ENCODE assay signal across 14 mouse cellular contexts in the genomic region with DNA sequence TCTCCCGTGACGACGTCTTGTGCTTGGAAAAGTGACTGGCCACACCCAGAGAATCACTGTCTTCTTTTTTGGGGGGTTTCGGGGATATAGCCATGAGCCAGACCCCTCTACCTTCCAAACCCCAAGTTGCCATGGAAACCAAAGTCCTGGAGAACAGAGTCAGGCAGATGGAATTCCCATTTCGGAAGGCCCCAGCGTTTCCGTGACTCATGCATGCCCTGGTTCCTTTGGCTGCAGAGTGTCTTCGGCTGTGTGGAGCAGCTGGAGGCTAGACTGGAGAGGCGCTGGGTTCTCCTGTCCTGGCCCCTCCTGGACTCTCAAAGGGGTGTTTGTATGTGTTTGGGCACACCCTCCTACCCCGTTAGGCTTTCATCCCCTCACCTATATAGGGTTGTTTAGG.
DNase-seq lines count a peak whose midpoint lies in the region; ATAC-seq and TF ChIP-seq lines count a peak whose summit lies in the region.
"Had no signal": no experiment of that assay in that cellular context is flagged by ENCODE, and none has a peak within 500 bp of the region (broad histone marks: within the 10 kb centered on the region; RNA-seq: fewer than 3 reads in every experiment).

No protein-coding gene starts in this region.

- H3K4me2 ChIP-seq in forebrain, postnatal 0 days (ENCODE audit: low read depth), result no peak overlapping the region
- no peak overlapping the region for H3K4me2 ChIP-seq in forebrain, embryonic 13.5 days
- H3K4me2 ChIP-seq in kidney, postnatal 0 days (ENCODE audit: low read length), result no peak overlapping the region
- no peak overlapping the region for H3K4me2 ChIP-seq in embryonic facial prominence, embryonic 13.5 days
- H3K4me2 ChIP-seq in limb, embryonic 14.5 days (replicated peaks; ENCODE audit: low read depth, low read length, severe bottlenecking), result no peak overlapping the region
- H3K4me2 ChIP-seq: hindbrain, embryonic 13.5 days; lung, embryonic 15.5 days had no signal

- no peaks in the 10 kb centered on the region for H3K27me3 ChIP-seq in forebrain, postnatal 0 days (ENCODE audit: insufficient read depth, low read length)
- no peaks in the 10 kb centered on the region for H3K27me3 ChIP-seq in forebrain, embryonic 13.5 days
- no peaks in the 10 kb centered on the region for H3K27me3 ChIP-seq in kidney, postnatal 0 days (ENCODE audit: insufficient read depth, low read length)
- no peaks in the 10 kb centered on the region for H3K27me3 ChIP-seq in embryonic facial prominence, embryonic 13.5 days
- H3K27me3 ChIP-seq in limb, embryonic 14.5 days (ENCODE audit: control insufficient read depth, insufficient read depth, low read length), result no peaks in the 10 kb centered on the region
- H3K27me3 ChIP-seq: hindbrain, embryonic 13.5 days; lung, embryonic 15.5 days; Patski had no signal

- peaks cover 31% of the 10 kb centered on the region for H3K36me3 ChIP-seq in forebrain, postnatal 0 days (ENCODE audit: insufficient read depth)
- peaks cover 48% of the 10 kb centered on the region for H3K36me3 ChIP-seq in forebrain, embryonic 13.5 days (ENCODE audit: poor library complexity, severe bottlenecking)
- peaks cover 16% of the 10 kb centered on the region for H3K36me3 ChIP-seq in kidney, postnatal 0 days (ENCODE audit: insufficient read depth, low read length)
- peaks cover 39% of the 10 kb centered on the region for H3K36me3 ChIP-seq in embryonic facial prominence, embryonic 13.5 days
- H3K36me3 ChIP-seq in limb, embryonic 14.5 days (ENCODE audit: control insufficient read depth, insufficient read depth, low read length), result peaks cover 34% of the 10 kb centered on the region

- TF ChIP-seq POLR2A in limb, embryonic 14.5 days (IDR thresholded peaks at IDR 0.05; ENCODE audit: borderline replicate concordance, extremely low read depth, insufficient read depth, insufficient read length), result no peak

- no peak overlapping the region for H3K27ac ChIP-seq in forebrain, postnatal 0 days (ENCODE audit: low read depth, low read length)
- no peak overlapping the region for H3K27ac ChIP-seq in forebrain, embryonic 13.5 days
- peak overlapping the region; percentile 60 for H3K27ac ChIP-seq in kidney, postnatal 0 days
- peak overlapping the region; percentile 44 for H3K27ac ChIP-seq in embryonic facial prominence, embryonic 13.5 days
- H3K27ac ChIP-seq in limb, embryonic 14.5 days (replicated peaks; ENCODE audit: low read depth, low read length), result peak overlapping the region; percentile 77
- H3K27ac ChIP-seq: hindbrain, embryonic 13.5 days; lung, embryonic 15.5 days had no signal

- ATAC-seq in forebrain, postnatal 0 days, result 0 out of 2 replicates have a peak, but pooled peaks have one; percentile 37
- ATAC-seq in forebrain, embryonic 13.5 days, result no peak
- no peak for ATAC-seq in kidney, postnatal 0 days (replicated peaks; ENCODE audit: low FRiP score, low read depth)
- ATAC-seq in embryonic facial prominence, embryonic 13.5 days (ENCODE audit: insufficient number of reproducible peaks, insufficient read depth, low FRiP score, low TSS enrichment, low read depth), result no peak
- peak; percentile 83 for ATAC-seq in limb, embryonic 14.5 days (ENCODE audit: low FRiP score, low read depth)

- TF ChIP-seq CTCF in forebrain, postnatal 0 days (IDR thresholded peaks at IDR 0.05; ENCODE audit: low read depth), result no peak
- no peak for TF ChIP-seq CTCF in kidney, postnatal 0 days (IDR thresholded peaks at IDR 0.05; ENCODE audit: low read depth)

- H3K9ac ChIP-seq in forebrain, postnatal 0 days, result no peak overlapping the region
- no peak overlapping the region for H3K9ac ChIP-seq in forebrain, embryonic 13.5 days
- H3K9ac ChIP-seq in kidney, postnatal 0 days (ENCODE audit: low read depth, low read length), result no peak overlapping the region
- H3K9ac ChIP-seq in embryonic facial prominence, embryonic 13.5 days, result no peak overlapping the region
- H3K9ac ChIP-seq in limb, embryonic 14.5 days (ENCODE audit: low read depth, low read length, severe bottlenecking), result peak overlapping the region; percentile 21; the same call in 1 of the 2 replicates
- H3K9ac ChIP-seq: hindbrain, embryonic 13.5 days; lung, embryonic 15.5 days had no signal

- no peaks in the 10 kb centered on the region for H3K4me1 ChIP-seq in forebrain, postnatal 0 days (ENCODE audit: insufficient read depth)
- peaks cover 6% of the 10 kb centered on the region for H3K4me1 ChIP-seq in forebrain, embryonic 13.5 days
- H3K4me1 ChIP-seq in kidney, postnatal 0 days (replicated peaks; ENCODE audit: insufficient read depth, low read length), result peaks cover 22% of the 10 kb centered on the region
- peaks cover 33% of the 10 kb centered on the region for H3K4me1 ChIP-seq in embryonic facial prominence, embryonic 13.5 days
- peaks cover 31% of the 10 kb centered on the region for H3K4me1 ChIP-seq in limb, embryonic 14.5 days (ENCODE audit: control insufficient read depth, insufficient read depth, low read length)

- 70% methylated on average over 10 of the region's 10 CpGs for WGBS in forebrain, postnatal 0 days
- WGBS in forebrain, embryonic 13.5 days, result 88% methylated on average over 10 of the region's 10 CpGs
- 71% methylated on average over 10 of the region's 10 CpGs for WGBS in kidney, postnatal 0 days
- 72% methylated on average over 10 of the region's 10 CpGs for WGBS in embryonic facial prominence, embryonic 13.5 days
- 58% methylated on average over 10 of the region's 10 CpGs for WGBS in limb, embryonic 14.5 days

- no peak for DNase-seq in forebrain, postnatal 0 days
- DNase-seq in kidney, postnatal 0 days (ENCODE audit: low spot score), result no peak
- no peak for DNase-seq in kidney, adult 18-20 months
- peak; percentile 75 for DNase-seq in limb, embryonic 14.5 days (ENCODE audit: low spot score)
- no peak for DNase-seq in cerebellum, adult 11-12 months
- no peak for DNase-seq in adrenal gland, postnatal 10 days
- DNase-seq: adrenal gland, postnatal 25 days; B cell, adult 2 months; cerebellum, adult 9-10 months had no signal

- no peak overlapping the region for H3K4me3 ChIP-seq in forebrain, postnatal 0 days (ENCODE audit: low read depth, low read length)
- no peak overlapping the region for H3K4me3 ChIP-seq in forebrain, embryonic 13.5 days
- H3K4me3 ChIP-seq in kidney, postnatal 0 days (replicated peaks; ENCODE audit: low read depth, low read length), result no peak overlapping the region
- no peak overlapping the region for H3K4me3 ChIP-seq in embryonic facial prominence, embryonic 13.5 days
- no peak overlapping the region for H3K4me3 ChIP-seq in limb, embryonic 14.5 days (replicated peaks; ENCODE audit: low read length)
- H3K4me3 ChIP-seq: hindbrain, embryonic 13.5 days; lung, embryonic 15.5 days had no signal

- H3K9me3 ChIP-seq in forebrain, postnatal 0 days (ENCODE audit: low read length), result no peaks in the 10 kb centered on the region
- no peaks in the 10 kb centered on the region for H3K9me3 ChIP-seq in forebrain, embryonic 13.5 days (replicated peaks)
- H3K9me3 ChIP-seq in kidney, postnatal 0 days (replicated peaks; ENCODE audit: low read length), result no peaks in the 10 kb centered on the region
- no peaks in the 10 kb centered on the region for H3K9me3 ChIP-seq in embryonic facial prominence, embryonic 13.5 days
- H3K9me3 ChIP-seq in limb, embryonic 14.5 days (ENCODE audit: control insufficient read depth, low read length), result no peaks in the 10 kb centered on the region
- H3K9me3 ChIP-seq: hindbrain, embryonic 13.5 days; lung, embryonic 15.5 days had no signal

Comparison
In these comparisons a context has a peak if more than half of its experiments do, and no peak if none do; other contexts are left out.
1. ATAC-seq: peak in forebrain, postnatal 0 days (single experiment) and limb, embryonic 14.5 days (single experiment); none in forebrain, embryonic 13.5 days (single experiment), kidney, postnatal 0 days (single experiment) and embryonic facial prominence, embryonic 13.5 days (single experiment).
2. H3K27ac ChIP-seq: peak in kidney, postnatal 0 days (single experiment), embryonic facial prominence, embryonic 13.5 days (single experiment) and limb, embryonic 14.5 days (single experiment); none in forebrain, postnatal 0 days (single experiment) and forebrain, embryonic 13.5 days (single experiment).